8 mouse cellular contexts compared by ENCODE assay signal in genomic region chr7:24299823-24300481, GRCm38 (mm10). TPM values are rescaled to one million over a fixed set of nuclear protein-coding genes. Genes with fewer than 3 reads are reported as not detected.
DNase-seq lines count a peak whose midpoint lies in the region; ATAC-seq and TF ChIP-seq lines count a peak whose summit lies in the region.

No protein-coding gene starts in this region.

- under 1% methylated on average over 18 of the region's 18 CpGs for WGBS in embryonic facial prominence, embryonic 14.5 days
- WGBS in hindbrain, embryonic 12.5 days: under 1% methylated on average over 18 of the region's 18 CpGs
- WGBS in liver, embryonic 14.5 days (ENCODE audit: insufficient replicate concordance): 2% methylated on average over 18 of the region's 18 CpGs

- H3K27me3 ChIP-seq in embryonic facial prominence, embryonic 14.5 days (replicated peaks; ENCODE audit: control insufficient read depth, insufficient read depth, low read length): no peaks in the 10 kb centered on the region
- H3K27me3 ChIP-seq in hindbrain, embryonic 12.5 days: no peaks in the 10 kb centered on the region
- H3K27me3 ChIP-seq in liver, embryonic 14.5 days (ENCODE audit: control insufficient read depth, insufficient read depth, low read length): no peaks in the 10 kb centered on the region

- peaks cover 9% of the 10 kb centered on the region; the same call in 1 of the 2 replicates for H3K4me1 ChIP-seq in embryonic facial prominence, embryonic 14.5 days (ENCODE audit: control insufficient read depth, insufficient read depth, low read length)
- peaks cover 11% of the 10 kb centered on the region for H3K4me1 ChIP-seq in hindbrain, embryonic 12.5 days
- peaks cover 6% of the 10 kb centered on the region in 2 experiments for H3K4me1 ChIP-seq in liver, embryonic 14.5 days (replicated peaks; ENCODE audit: control insufficient read depth in 2 of 2, insufficient read depth in 2 of 2, low read length in 1 of 2)

- peak; percentile 15 for ATAC-seq in embryonic facial prominence, embryonic 14.5 days (ENCODE audit: low read depth)
- peak; percentile 38 for ATAC-seq in hindbrain, embryonic 12.5 days (ENCODE audit: low FRiP score)
- ATAC-seq in liver, embryonic 14.5 days (ENCODE audit: insufficient read depth): peak; percentile 19; the same call in 1 of the 2 replicates
- ATAC-seq in monocyte, adult 5-6 weeks (replicated peaks; ENCODE audit: insufficient number of reproducible peaks, low FRiP score, low TSS enrichment, poor library complexity, severe bottlenecking): no peak

- no peak for TF ChIP-seq CTCF in layer of hippocampus, adult 2 months (conservative IDR thresholded peaks at IDR 0.05)
- TF ChIP-seq CTCF in liver, embryonic 14.5 days (IDR thresholded peaks at IDR 0.05; ENCODE audit: low read depth): no peak

- no peaks in the 10 kb centered on the region for H3K9me3 ChIP-seq in embryonic facial prominence, embryonic 14.5 days (ENCODE audit: control insufficient read depth, low read length)
- 0 out of 2 replicates have a peak, but pooled peaks cover 3% of the 10 kb centered on the region for H3K9me3 ChIP-seq in hindbrain, embryonic 12.5 days (replicated peaks)
- H3K9me3 ChIP-seq in liver, embryonic 14.5 days (ENCODE audit: control insufficient read depth, low read length): no peaks in the 10 kb centered on the region

- no peak for DNase-seq in layer of hippocampus, adult 2 months (ENCODE audit: low spot score in 2 of 2)
- DNase-seq in layer of hippocampus, adult 11-12 months (ENCODE audit: low spot score): no peak
- peak; percentile 17 for DNase-seq in adrenal gland, postnatal 14 days
- peak; percentile 64 for DNase-seq in embryonic facial prominence, embryonic 14.5 days (ENCODE audit: low spot score)
- no peak for DNase-seq in liver, embryonic 14.5 days (ENCODE audit: low read depth in 3 of 3, low spot score in 3 of 3)
- DNase-seq in retina, postnatal 1 day: peak; percentile 48

- peak overlapping the region; percentile 66 for H3K9ac ChIP-seq in embryonic facial prominence, embryonic 14.5 days (ENCODE audit: low read depth, low read length)
- H3K9ac ChIP-seq in hindbrain, embryonic 12.5 days: peak overlapping the region; percentile 87
- peak overlapping the region; percentile 42 for H3K9ac ChIP-seq in liver, embryonic 14.5 days (replicated peaks)

- TF ChIP-seq EP300 in liver, embryonic 14.5 days (IDR thresholded peaks at IDR 0.05; ENCODE audit: low read depth): no peak

- peak overlapping the region; percentile 91 for H3K4me2 ChIP-seq in embryonic facial prominence, embryonic 14.5 days (ENCODE audit: low read depth, low read length)
- H3K4me2 ChIP-seq in hindbrain, embryonic 12.5 days (replicated peaks): peak overlapping the region; percentile 86
- peak overlapping the region; percentile 82 for H3K4me2 ChIP-seq in liver, embryonic 14.5 days (ENCODE audit: low read depth)

- H3K27ac ChIP-seq in layer of hippocampus, adult 2 months: peak overlapping the region; percentile 95
- H3K27ac ChIP-seq in embryonic facial prominence, embryonic 14.5 days (replicated peaks; ENCODE audit: low read depth, low read length): peak overlapping the region; percentile 98
- peak overlapping the region; percentile 92 for H3K27ac ChIP-seq in hindbrain, embryonic 12.5 days
- H3K27ac ChIP-seq in liver, embryonic 14.5 days: no peak overlapping the region

- peaks cover 56% of the 10 kb centered on the region for H3K36me3 ChIP-seq in embryonic facial prominence, embryonic 14.5 days (ENCODE audit: control insufficient read depth, insufficient read depth, low read length)
- peaks cover 49% of the 10 kb centered on the region for H3K36me3 ChIP-seq in hindbrain, embryonic 12.5 days
- no peaks in the 10 kb centered on the region for H3K36me3 ChIP-seq in liver, embryonic 14.5 days (replicated peaks; ENCODE audit: control insufficient read depth, insufficient read depth, low read depth)

- peak overlapping the region; percentile 86 for H3K4me3 ChIP-seq in layer of hippocampus, adult 2 months
- H3K4me3 ChIP-seq in embryonic facial prominence, embryonic 14.5 days (ENCODE audit: low read depth, low read length): peak overlapping the region; percentile 72
- H3K4me3 ChIP-seq in hindbrain, embryonic 12.5 days: peak overlapping the region; percentile 71
- H3K4me3 ChIP-seq in liver, embryonic 14.5 days (ENCODE audit: insufficient read depth in 1 of 2, low read depth in 2 of 2, low read length in 2 of 2): peak overlapping the region; percentile 56 to 63

RNA-seq across cellular contexts. Expression of gene Zfp61, which starts 1.1 kb away (rescaled TPM):
- 10 to 100 TPM; 21.6 to 24.2 TPM for total RNA-seq in layer of hippocampus, adult 2 months (2021)
- total RNA-seq in adrenal gland, postnatal 14 days (2021): 6.5 and 11.4 TPM in 2 replicates
- polyA plus RNA-seq in embryonic facial prominence, embryonic 14.5 days (2014; fragmentation: Nextera tagmentation; extraction: Ambion mirVana): 29.8 and 29.9 TPM in 2 replicates
- polyA plus RNA-seq in hindbrain, embryonic 12.5 days (2016; fragmentation: Nextera tagmentation; extraction: Ambion mirVana): 45.0 and 46.4 TPM in 2 replicates
- 2.3 and 2.6 TPM in 2 replicates for polyA plus RNA-seq in liver, embryonic 14.5 days (2012; rRNA removed)
- 1.6 and 2.1 TPM in 2 replicates for polyA plus RNA-seq in liver, embryonic 14.5 days (2014; fragmentation: Nextera tagmentation; extraction: Ambion mirVana)
- total RNA-seq in monocyte, adult 5-6 weeks (2017): 4.6 to 11.1 TPM (median 5.2 TPM) in 3 replicates

RNA-seq across cellular contexts. Expression of gene Zfp94, which starts 16.5 kb away (rescaled TPM):
- total RNA-seq in layer of hippocampus, adult 2 months (2021): 10 to 100 TPM; 16.6 to 17.5 TPM
- 3.8 and 5.4 TPM in 2 replicates for total RNA-seq in adrenal gland, postnatal 14 days (2021)
- 8.5 and 12.1 TPM in 2 replicates for polyA plus RNA-seq in embryonic facial prominence, embryonic 14.5 days (2014; fragmentation: Nextera tagmentation; extraction: Ambion mirVana)
- 15.6 and 18.2 TPM in 2 replicates for polyA plus RNA-seq in hindbrain, embryonic 12.5 days (2016; fragmentation: Nextera tagmentation; extraction: Ambion mirVana)
- 1.5 and 1.8 TPM in 2 replicates for polyA plus RNA-seq in liver, embryonic 14.5 days (2012; rRNA removed)
- polyA plus RNA-seq in liver, embryonic 14.5 days (2014; fragmentation: Nextera tagmentation; extraction: Ambion mirVana): 1.4 TPM in 2 replicates
- total RNA-seq in monocyte, adult 5-6 weeks (2017): 2.4 to 4.6 TPM (median 4.5 TPM) in 3 replicates

RNA-seq across cellular contexts. Expression of gene Zfp93, which starts 29.7 kb away (rescaled TPM):
- 10 to 100 TPM; 14.8 to 15.2 TPM for total RNA-seq in layer of hippocampus, adult 2 months (2021)
- total RNA-seq in adrenal gland, postnatal 14 days (2021): 4.4 and 4.7 TPM in 2 replicates
- 6.2 and 9.2 TPM in 2 replicates for polyA plus RNA-seq in embryonic facial prominence, embryonic 14.5 days (2014; fragmentation: Nextera tagmentation; extraction: Ambion mirVana)
- 7.3 and 8.7 TPM in 2 replicates for polyA plus RNA-seq in hindbrain, embryonic 12.5 days (2016; fragmentation: Nextera tagmentation; extraction: Ambion mirVana)
- 0.58 and 7.6 TPM in 2 replicates for polyA plus RNA-seq in liver, embryonic 14.5 days (2012; rRNA removed)
- polyA plus RNA-seq in liver, embryonic 14.5 days (2014; fragmentation: Nextera tagmentation; extraction: Ambion mirVana): 0.75 and 1.3 TPM in 2 replicates
- 1.4 TPM in 1 of 3 replicates, not detected in the others for total RNA-seq in monocyte, adult 5-6 weeks (2017)

RNA-seq across cellular contexts. Expression of gene Tescl, which starts 33.8 kb away (rescaled TPM):
- not detected for total RNA-seq in layer of hippocampus, adult 2 months (2021)
- not detected in 2 replicates for total RNA-seq in adrenal gland, postnatal 14 days (2021)
- polyA plus RNA-seq in embryonic facial prominence, embryonic 14.5 days (2014; fragmentation: Nextera tagmentation; extraction: Ambion mirVana): not detected in 2 replicates
- not detected in 2 replicates for polyA plus RNA-seq in hindbrain, embryonic 12.5 days (2016; fragmentation: Nextera tagmentation; extraction: Ambion mirVana)
- polyA plus RNA-seq in liver, embryonic 14.5 days (2012; rRNA removed): 0.11 TPM in 1 of 2 replicates, not detected in the other
- polyA plus RNA-seq in liver, embryonic 14.5 days (2014; fragmentation: Nextera tagmentation; extraction: Ambion mirVana): not detected in 2 replicates
- 2.3 TPM in 1 of 3 replicates, not detected in the others for total RNA-seq in monocyte, adult 5-6 weeks (2017)

RNA-seq across cellular contexts. Expression of gene Zfp108, which starts 45.4 kb away (rescaled TPM):
- total RNA-seq in layer of hippocampus, adult 2 months (2021): 1 to 10 TPM; 8.0 to 8.6 TPM
- total RNA-seq in adrenal gland, postnatal 14 days (2021): 2.1 and 3.4 TPM in 2 replicates
- polyA plus RNA-seq in embryonic facial prominence, embryonic 14.5 days (2014; fragmentation: Nextera tagmentation; extraction: Ambion mirVana): 4.3 and 5.6 TPM in 2 replicates
- 4.4 and 5.4 TPM in 2 replicates for polyA plus RNA-seq in hindbrain, embryonic 12.5 days (2016; fragmentation: Nextera tagmentation; extraction: Ambion mirVana)
- 0.21 and 0.26 TPM in 2 replicates for polyA plus RNA-seq in liver, embryonic 14.5 days (2012; rRNA removed)
- polyA plus RNA-seq in liver, embryonic 14.5 days (2014; fragmentation: Nextera tagmentation; extraction: Ambion mirVana): 0.09 and 0.54 TPM in 2 replicates
- total RNA-seq in monocyte, adult 5-6 weeks (2017): 0.87 to 1.5 TPM in 2 of 3 replicates, not detected in the other

Comparison
In these comparisons a context has a peak if more than half of its experiments do, and no peak if none do; other contexts are left out.
1. DNase-seq: peak in adrenal gland, postnatal 14 days (single experiment), embryonic facial prominence, embryonic 14.5 days (single experiment) and retina, postnatal 1 day (single experiment); none in layer of hippocampus, adult 2 months (0 of 2), layer of hippocampus, adult 11-12 months (single experiment) and liver, embryonic 14.5 days (0 of 3).
2. Peak in every context shown above with its lines, with median percentiles within 50 percentile points of each other: H3K4me3 ChIP-seq, H3K4me2 ChIP-seq and H3K9ac ChIP-seq.